Mouse (Mus musculus) spleen, adult 2 months (tissue): ENCODE results near the gene Tufm. TPM values are rescaled to one million over a fixed set of nuclear protein-coding genes. Genes with fewer than 3 reads are reported as not detected.

Experiments
- DNase-seq, 2 experiments: peaks; one replicate each; pipeline versions ENCODE4 v3.0.0 to v3.0.0-alpha.2; 2012 to 2021; ENCODE audit warnings: low spot score in 2 of 2, low read depth in 1 of 2
- H3K27ac ChIP-seq: fragments of 200-500 bp; 2 replicates; pipeline ENCODE4 v1.5.1; 2012; ENCODE audit warnings: low read length, inconsistent platforms; ENCODE audit not compliant: insufficient read depth
- H3K27me3 ChIP-seq: fragments of 200-500 bp; 2 replicates; pipeline ENCODE4 v1.6.1; 2012; ENCODE audit warnings: mild to moderate bottlenecking, moderate library complexity, low read length, inconsistent platforms; ENCODE audit not compliant: control insufficient read depth, insufficient read depth
- H3K36me3 ChIP-seq: fragments of 200-500 bp; 2 replicates; pipeline ENCODE4 v1.6.1; 2012; ENCODE audit warnings: mild to moderate bottlenecking, low read length, inconsistent platforms; ENCODE audit not compliant: control insufficient read depth, insufficient read depth
- H3K4me1 ChIP-seq: fragments of 200-500 bp; 2 replicates; pipeline ENCODE4 v1.6.1; 2011; ENCODE audit warnings: inconsistent platforms; ENCODE audit not compliant: control insufficient read depth, insufficient read depth, insufficient read length
- H3K4me3 ChIP-seq: fragments of 200-500 bp; 2 replicates; pipeline ENCODE4 v1.5.1; 2011; ENCODE audit warnings: mild to moderate bottlenecking, inconsistent platforms; ENCODE audit not compliant: insufficient read depth, insufficient read length; ENCODE audit errors: extremely low read depth
- CTCF ChIP-seq: fragments of 200-500 bp; IDR thresholded peaks from 2 replicates; pipeline ENCODE4 v1.5.1; 2011; ENCODE audit warnings: mild to moderate bottlenecking, inconsistent platforms; ENCODE audit not compliant: insufficient read depth, insufficient read length, insufficient replicate concordance; ENCODE audit errors: extremely low read depth
- POLR2A ChIP-seq: fragments of 200-500 bp; IDR thresholded peaks from 2 replicates; pipeline ENCODE4 v1.6.1; 2011; ENCODE audit warnings: low read depth, low read length, inconsistent platforms
- WGBS: fragments of 180-500 bp; shearing (Covaris S2); methylation state at CpG from one replicate; pipeline ENCODE4 v1.1.7; 2018; 5-methylcytosine and 5-hydroxymethylcytosine counted together
- polyA plus RNA-seq: library from polyadenylated mRNA; depleted of rRNA; stranded (reverse); fragments of >200 nt; gene quantifications from 2 replicates; pipeline ENCODE4 v1.2.3, GENCODE M21; 2012; rRNA removed

Gene Tufm
- polyA plus RNA-seq: 51.8 and 58.1 TPM in 2 replicates

GRCm38 (mm10) chr7:126487052-126487483 lies at the start of gene Tufm:
Gene Tufm (plus strand): TSS chr7:126487361.
- WGBS: under 1% methylated on average over 32 of the region's 32 CpGs
- peak; percentile 83 to 94 for DNase-seq
- H3K27ac ChIP-seq: peak within 1 kb of the TSS; percentile 82

GRCm38 (mm10) chr7:126440134-126440533 lies 47.0 kb upstream of the Tufm start:
- Histone ChIP-seq H3K27ac (no peak overlapping the region), H3K27me3 (no peaks in the 10 kb centered on the region), H3K4me3 (no peak overlapping the region), H3K36me3 (peaks cover 41% of the 10 kb centered on the region), H3K4me1 (no peaks in the 10 kb centered on the region)
- 95% methylated on average over 9 of the region's 9 CpGs for WGBS
- no peak for DNase-seq
- TF ChIP-seq POLR2A: no peak
- TF ChIP-seq CTCF: no peak

More at GRCm38 (mm10) chr7:126487052-126487483, at the start of gene Tufm:
- H3K36me3 ChIP-seq: peaks cover 6% of the 10 kb centered on the region
- H3K27me3 ChIP-seq: no peaks in the 10 kb centered on the region
- TF ChIP-seq CTCF: no peak
- no peak; the same call in 1 of the 2 replicates for TF ChIP-seq POLR2A
- H3K4me3 ChIP-seq: peak within 1 kb of the TSS; percentile 78
- H3K4me1 ChIP-seq: peaks cover 7% of the 10 kb centered on the region; the same call in 1 of the 2 replicates

GRCm38 (mm10) chr7:126443997-126444396 lies 43.2 kb upstream of the Tufm start:
- 94% methylated on average over 10 of the region's 10 CpGs for WGBS
- Histone ChIP-seq H3K27ac (no peak overlapping the region), H3K27me3 (no peaks in the 10 kb centered on the region), H3K4me3 (no peak overlapping the region), H3K4me1 (no peaks in the 10 kb centered on the region), H3K36me3 (peaks cover 52% of the 10 kb centered on the region)
- no peak for TF ChIP-seq POLR2A
- no peak for TF ChIP-seq CTCF
- DNase-seq: no peak

GRCm38 (mm10) chr7:126444536-126444935 lies 42.6 kb upstream of the Tufm start:
- TF ChIP-seq CTCF (no peak), POLR2A (no peak)
- H3K27ac ChIP-seq: no peak overlapping the region
- 94% methylated on average over 9 of the region's 9 CpGs for WGBS
- no peaks in the 10 kb centered on the region for H3K4me1 ChIP-seq
- H3K4me3 ChIP-seq: no peak overlapping the region
- DNase-seq: no peak
- peaks cover 48% of the 10 kb centered on the region for H3K36me3 ChIP-seq
- H3K27me3 ChIP-seq: no peaks in the 10 kb centered on the region

GRCm38 (mm10) chr7:126445104-126445815 lies 41.9 kb upstream of the Tufm start:
- H3K27ac ChIP-seq: no peak overlapping the region
- H3K27me3 ChIP-seq: no peaks in the 10 kb centered on the region
- H3K36me3 ChIP-seq: peaks cover 44% of the 10 kb centered on the region
- 97% methylated on average over 15 of the region's 15 CpGs for WGBS
- no peaks in the 10 kb centered on the region for H3K4me1 ChIP-seq
- TF ChIP-seq CTCF: no peak
- TF ChIP-seq POLR2A: no peak
- DNase-seq: no peak
- no peak overlapping the region for H3K4me3 ChIP-seq

- no peak for TF ChIP-seq CTCF
- no peak for TF ChIP-seq POLR2A
- H3K27me3 ChIP-seq: no peaks in the 10 kb centered on the region
- H3K4me3 ChIP-seq: no peak overlapping the region
- no peak for DNase-seq
- no peaks in the 10 kb centered on the region for H3K4me1 ChIP-seq
- H3K36me3 ChIP-seq: peaks cover 41% of the 10 kb centered on the region
- H3K27ac ChIP-seq: no peak overlapping the region
- 96% methylated on average over 21 of the region's 21 CpGs for WGBS
Observed at GRCm38 (mm10) chr7:126446217-126446616, 40.9 kb upstream of the Tufm start.

- TF ChIP-seq CTCF: no peak
- no peak for TF ChIP-seq POLR2A
- no peaks in the 10 kb centered on the region for H3K4me1 ChIP-seq
- no peak overlapping the region for H3K4me3 ChIP-seq
- H3K27ac ChIP-seq: no peak overlapping the region
- WGBS: 58% methylated on average over 19 of the region's 19 CpGs
- no peaks in the 10 kb centered on the region for H3K27me3 ChIP-seq
- H3K36me3 ChIP-seq: peaks cover 32% of the 10 kb centered on the region
- DNase-seq: no peak
Observed at GRCm38 (mm10) chr7:126448481-126448880, 38.7 kb upstream of the Tufm start.
